Mouse (Mus musculus): ENCODE results near the gene Fbxo31. TPM values are rescaled to one million over a fixed set of nuclear protein-coding genes. Genes with fewer than 3 reads are reported as not detected.

Fbxo31 gene
- total RNA-seq, 2 experiments from 2014 or later, result 33.6 to 43.8 TPM

DNA sequence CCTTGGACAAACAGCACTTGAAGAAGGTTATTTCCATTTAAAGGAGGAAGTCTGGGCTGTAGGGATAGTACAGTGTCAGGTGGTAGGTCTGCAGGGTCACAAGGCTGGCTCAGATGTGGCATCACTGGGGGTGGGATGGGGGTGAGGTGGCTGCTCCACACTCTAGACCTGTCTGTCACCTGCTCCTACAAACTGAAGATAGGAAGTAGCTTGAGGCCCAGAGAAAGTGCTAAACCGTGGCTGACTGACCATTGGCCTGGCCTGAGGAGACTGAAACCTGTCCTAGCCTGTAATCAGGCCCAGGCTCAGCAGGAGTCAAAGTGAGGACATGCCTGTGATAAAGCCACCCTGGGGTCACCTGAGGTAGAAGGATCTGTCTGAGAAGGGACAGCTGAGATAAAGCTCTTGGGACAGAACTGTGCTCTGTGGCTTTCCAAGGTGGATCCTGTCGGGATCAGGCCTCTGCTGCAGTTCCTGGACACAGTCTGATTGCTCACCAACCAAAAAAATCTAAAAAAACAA, 10.7 kb upstream of the Fbxo31 start:
- DNase-seq, result no peak

DNA sequence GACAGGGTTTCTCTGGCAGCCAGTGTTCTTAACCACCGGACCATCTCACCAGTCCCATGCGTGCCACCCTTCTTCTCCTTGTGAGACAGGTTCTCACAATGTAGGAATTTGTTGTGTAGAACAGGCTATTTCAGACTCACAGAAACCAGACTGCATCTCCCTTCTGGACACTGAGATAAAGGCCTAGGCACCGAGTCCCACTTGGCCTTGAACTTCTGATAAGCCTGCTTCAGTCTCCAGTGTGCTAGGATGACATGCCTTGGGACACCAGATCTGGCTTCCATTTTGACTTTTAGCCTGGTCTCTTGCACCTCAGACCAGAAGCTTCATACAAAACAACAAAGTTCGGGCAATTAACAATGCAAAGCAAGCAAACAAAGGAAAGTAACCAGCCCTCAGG, 10.1 kb upstream of the Fbxo31 start:
- DNase-seq, result no peak

GRCm38 (mm10) chr8:121585159-121585825, 6.7 kb upstream of the Fbxo31 start:
- peak; percentile 100 for DNase-seq

GRCm38 (mm10) chr8:121584730-121585129, 6.1 kb upstream of the Fbxo31 start:
- no peak for DNase-seq

DNA sequence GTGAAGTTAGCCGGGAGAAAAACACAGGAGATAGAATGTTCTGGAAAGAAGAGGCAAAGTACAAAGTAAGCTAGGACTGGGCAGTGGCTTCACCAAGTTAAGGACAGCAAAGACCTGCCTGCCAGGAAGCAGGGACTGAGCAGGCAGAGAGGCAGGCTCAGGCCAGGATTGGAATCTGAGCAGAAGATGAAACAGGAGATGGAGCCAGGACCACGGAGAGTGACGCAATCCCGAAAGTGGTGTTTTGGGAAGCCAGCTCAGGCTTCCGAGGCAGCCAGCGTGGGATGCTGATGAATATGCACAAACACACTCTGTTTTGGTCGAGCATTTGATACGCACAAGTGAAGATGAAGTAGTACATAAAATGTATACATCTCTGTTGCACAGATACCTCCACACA, 5.0 kb upstream of the Fbxo31 start:
- no peak for DNase-seq

DNA sequence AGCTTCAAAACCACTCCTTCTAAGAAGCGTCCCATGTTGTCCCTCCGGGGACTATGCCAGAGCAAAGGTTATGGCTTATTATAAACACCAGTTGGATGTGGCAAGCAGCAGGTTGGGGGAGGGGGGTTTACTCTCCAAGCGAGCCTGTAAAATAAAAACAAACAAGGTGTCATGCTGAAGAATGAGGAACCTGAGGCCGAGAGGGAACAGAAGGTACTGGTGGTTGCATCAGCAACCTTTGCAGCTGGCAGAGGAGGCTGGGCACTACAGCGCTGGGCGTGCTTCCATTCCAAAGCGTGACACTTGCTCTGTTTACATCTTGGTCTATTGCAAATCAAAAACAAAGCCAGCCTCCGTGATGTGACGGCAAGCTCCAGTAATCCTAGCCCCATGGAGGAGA, 1.9 kb upstream of the Fbxo31 start:
- DNase-seq, result no peak

GRCm38 (mm10) chr8:121577751-121578675, 593 bp downstream of the Fbxo31 start:
- peak; percentile 31 for DNase-seq

- DNase-seq, result no peak
Observed at GRCm38 (mm10) chr8:121575661-121576060, 2.9 kb downstream of the Fbxo31 start.

DNA sequence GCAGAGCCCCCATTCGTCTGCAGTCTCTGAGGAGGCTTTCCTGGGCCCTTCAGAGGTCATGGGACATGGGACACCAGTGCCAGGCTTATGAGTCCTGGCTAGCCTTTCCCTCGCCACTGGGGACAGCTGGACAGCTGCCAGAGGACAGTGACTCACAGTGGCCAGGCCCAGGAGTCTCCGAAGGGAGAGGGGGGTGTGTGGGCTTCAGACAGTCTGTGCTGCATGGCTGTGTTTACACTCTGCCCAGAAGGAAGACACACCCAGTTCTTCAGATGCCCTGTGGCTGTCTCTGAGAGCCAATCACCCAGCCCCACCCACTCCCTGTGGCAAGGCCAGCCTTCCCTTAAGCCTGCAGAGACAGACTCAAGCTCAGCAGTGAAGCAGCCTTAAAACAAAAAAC, 5.3 kb downstream of the Fbxo31 start:
- DNase-seq, result peak; percentile 89

GRCm38 (mm10) chr8:121572121-121572520, 6.5 kb downstream of the Fbxo31 start:
- DNase-seq, result no peak

DNA sequence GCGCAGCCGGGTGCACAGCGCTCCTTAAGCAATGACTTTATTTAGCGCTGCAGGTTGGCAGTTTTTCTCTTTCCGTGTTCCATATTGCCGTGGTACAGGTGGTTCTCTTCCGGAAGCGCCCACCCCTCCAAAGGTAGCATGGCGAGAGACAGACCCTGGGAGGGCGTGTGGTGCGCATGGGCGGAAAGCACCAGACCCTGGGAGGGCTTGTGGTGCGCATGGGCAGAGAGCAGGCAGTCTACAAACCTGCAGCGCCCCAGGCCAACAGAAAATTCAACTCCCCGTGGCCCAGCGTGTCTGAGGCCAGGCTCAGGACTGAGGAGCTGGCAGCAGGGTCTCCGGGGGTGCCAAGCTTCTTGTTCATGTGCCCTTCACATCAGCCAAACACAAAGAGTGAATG, 7.8 kb downstream of the Fbxo31 start:
- DNase-seq, result no peak

DNA sequence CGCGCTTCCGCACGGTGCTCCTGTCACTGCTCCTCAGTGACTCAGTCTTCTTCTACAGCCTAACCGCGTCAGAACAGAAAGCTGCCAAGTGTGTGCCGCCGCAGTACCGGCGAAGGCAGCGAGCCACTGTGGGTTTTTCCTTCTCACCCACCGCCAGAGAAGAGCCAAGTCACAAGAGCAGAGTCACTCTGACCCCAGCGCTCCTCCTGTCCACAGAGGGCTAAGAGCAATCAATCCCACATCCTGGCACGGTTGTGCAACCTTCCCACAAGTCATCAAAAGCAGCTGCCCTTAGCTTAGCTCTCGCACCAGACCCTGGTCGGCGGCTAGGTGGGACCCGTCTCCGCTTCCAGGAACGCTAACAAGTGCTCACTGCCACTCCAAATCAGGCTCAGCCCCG, 8.3 kb downstream of the Fbxo31 start:
- peak; percentile 50 for DNase-seq

DNA sequence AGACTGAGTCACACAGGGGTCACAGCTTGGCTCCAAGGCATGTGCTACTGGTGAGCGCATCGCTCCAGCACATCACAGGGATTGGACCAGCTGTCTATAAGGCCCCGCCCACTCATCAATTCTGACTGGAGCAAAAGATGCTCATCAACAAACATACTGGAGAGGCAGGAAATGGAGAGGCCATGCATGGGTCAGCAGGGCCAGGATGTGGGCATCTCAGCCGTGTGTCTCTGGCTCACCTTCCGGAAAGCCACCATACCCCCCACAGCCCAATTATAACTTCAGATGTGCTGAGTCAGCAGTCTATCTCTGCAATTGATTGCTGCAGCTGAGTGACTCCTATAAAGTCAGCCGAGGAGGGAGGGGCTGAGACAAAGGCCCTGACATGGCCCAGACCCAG, 10.3 kb downstream of the Fbxo31 start:
- no peak for DNase-seq

DNA sequence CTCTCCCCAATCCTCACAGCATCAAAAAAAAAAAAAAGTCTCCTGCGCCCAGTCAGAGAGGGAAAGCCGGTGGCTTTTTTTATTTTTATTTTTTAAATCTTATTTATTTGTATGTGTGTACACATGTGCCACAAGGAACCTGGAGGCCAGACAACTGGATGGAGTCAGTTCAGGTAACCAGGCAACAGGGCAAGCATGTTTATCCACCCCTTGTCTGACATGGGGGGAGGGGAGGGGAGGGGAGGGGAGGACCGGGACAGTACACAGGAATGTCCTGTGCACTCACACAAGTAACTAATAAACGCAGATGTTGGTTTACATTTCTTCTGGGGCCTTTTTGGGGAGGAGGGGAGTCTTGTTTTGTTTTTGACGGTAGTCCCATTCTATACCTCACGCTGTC, 14.9 kb downstream of the Fbxo31 start:
- no peak for DNase-seq

GRCm38 (mm10) chr8:121562941-121563351, 15.7 kb downstream of the Fbxo31 start:
- DNase-seq, result peak; percentile 61

GRCm38 (mm10) chr8:121561636-121562345, 16.8 kb downstream of the Fbxo31 start:
- peak; percentile 51 for DNase-seq

DNA sequence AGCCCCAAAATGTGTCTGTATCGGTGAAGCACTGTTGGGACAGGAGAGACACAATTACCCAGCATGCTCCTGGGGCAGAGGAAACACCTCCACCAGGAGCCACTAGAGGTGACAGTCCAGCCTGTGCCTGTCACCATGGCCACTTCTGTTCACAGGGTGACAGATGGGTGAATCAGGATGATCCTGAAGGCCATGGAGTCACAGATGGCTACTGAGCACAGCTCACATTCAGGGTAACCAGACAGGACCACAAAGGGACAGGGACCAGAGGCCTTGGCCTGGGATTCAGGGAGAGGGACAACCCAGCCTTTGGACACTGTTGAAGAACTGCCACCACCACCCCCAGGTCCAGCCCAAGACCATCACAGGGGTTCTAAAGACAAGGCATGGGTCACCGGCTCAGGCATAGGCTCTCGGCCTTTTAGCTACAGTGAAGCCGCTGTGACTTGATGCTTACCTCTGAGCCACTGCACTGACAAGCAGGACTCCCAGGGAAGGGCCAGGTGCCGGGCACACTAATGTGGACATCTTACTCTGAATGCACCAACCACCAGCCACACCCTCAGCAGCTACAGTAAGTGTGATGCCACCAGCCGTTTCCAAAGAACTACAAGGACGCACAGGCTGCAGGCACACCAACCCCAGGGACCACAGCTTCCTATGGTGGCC, 18.0 kb downstream of the Fbxo31 start:
- DNase-seq, result no peak

GRCm38 (mm10) chr8:121559801-121560200, 18.8 kb downstream of the Fbxo31 start:
- DNase-seq, result no peak

DNA sequence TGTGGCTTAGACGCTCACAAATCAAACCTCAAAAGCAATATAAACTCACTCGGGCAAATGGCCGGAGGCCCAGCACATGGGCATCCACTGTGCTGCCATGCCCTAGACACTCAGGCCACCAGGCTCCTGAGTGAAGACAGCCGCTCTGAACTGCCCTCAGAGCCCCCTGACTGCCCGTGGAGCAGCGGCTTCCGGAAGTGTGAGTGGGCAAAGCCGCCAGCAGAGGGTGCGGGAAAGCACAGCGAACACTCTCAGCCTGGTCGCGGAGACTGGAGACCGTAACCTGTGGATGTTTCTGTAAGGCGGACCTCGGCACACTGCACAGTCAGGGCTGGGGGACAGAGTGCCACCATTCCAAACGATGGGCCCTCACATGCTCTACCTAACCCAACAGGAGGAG, 20.1 kb downstream of the Fbxo31 start:
- no peak for DNase-seq

GRCm38 (mm10) chr8:121557746-121558145, 20.9 kb downstream of the Fbxo31 start:
- DNase-seq, result no peak

DNA sequence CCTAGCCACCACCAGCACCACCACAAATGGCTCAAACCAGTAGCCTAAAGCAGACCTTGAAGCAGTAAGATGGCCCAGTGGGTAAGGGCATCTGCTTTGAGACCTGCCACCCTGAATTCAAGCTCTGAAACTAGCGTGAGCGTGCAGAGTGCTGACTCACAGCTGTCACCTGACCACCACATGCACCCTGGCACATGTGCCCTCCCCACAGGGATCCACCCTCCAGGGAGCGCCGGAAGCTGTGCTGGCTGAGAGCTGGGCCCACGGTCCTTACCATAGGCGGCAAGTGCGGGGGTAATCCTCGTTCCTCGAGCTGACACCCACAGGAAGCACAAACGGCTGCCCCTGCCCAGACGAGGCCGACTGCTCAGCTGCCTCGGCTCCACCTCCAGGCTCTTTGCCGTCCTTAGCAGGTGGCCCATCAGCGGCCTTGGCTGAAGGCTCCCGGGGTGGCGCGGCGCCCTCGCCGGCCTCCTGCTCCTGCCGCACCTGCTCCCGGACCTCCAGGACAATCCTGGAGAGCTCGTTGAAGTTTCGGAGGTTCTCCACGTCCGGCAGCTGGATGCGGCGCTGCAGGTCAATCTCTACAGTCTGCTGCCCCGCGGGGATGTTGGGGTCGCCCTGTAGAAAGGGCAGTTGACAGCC, 24.7 kb downstream of the Fbxo31 start:
- no peak for DNase-seq

- DNase-seq, result no peak
Observed at GRCm38 (mm10) chr8:121552506-121552905, 26.1 kb downstream of the Fbxo31 start.

Measured in adrenal gland, postnatal 10 days (tissue).